Mouse (Mus musculus): Measurements from ENCODE around the gene Kdm8.

- no peak for TF ChIP-seq POLR2A (IDR thresholded peaks at IDR 0.05; ENCODE audit: borderline replicate concordance, control insufficient read depth, low read depth, low read length)
- TF ChIP-seq CTCF (IDR thresholded peaks at IDR 0.05; ENCODE audit: control insufficient read depth, insufficient read depth, low read length) = no peak
Measured at GRCm38 (mm10) chr7:125470901-125471300, 26.4 kb downstream of the Kdm8 start.

Data from bone marrow, adult 2 months (tissue).